Comparison of ENCODE assay signal across 19 mouse cellular contexts in genomic region chr10:96630110-96630509, GRCm38 (mm10). TPM values are rescaled to one million over a fixed set of nuclear protein-coding genes. Genes with fewer than 3 reads are reported as not detected.
DNase-seq lines count a peak whose midpoint lies in the region; ATAC-seq and TF ChIP-seq lines count a peak whose summit lies in the region.
"Had no signal": no experiment of that assay in that cellular context is flagged by ENCODE, and none has a peak within 500 bp of the region (broad histone marks: within the 10 kb centered on the region; RNA-seq: fewer than 3 reads in every experiment).

No protein-coding gene starts in this region.

- TF ChIP-seq POLR2A in cerebellum, adult 2 months (IDR thresholded peaks at IDR 0.05; ENCODE audit: borderline replicate concordance, insufficient read depth, low read length): no peak

- peaks cover 42% of the 10 kb centered on the region for H3K4me1 ChIP-seq in cerebellum, adult 2 months (ENCODE audit: control insufficient read depth, insufficient read depth, low read length)
- peaks cover 27% of the 10 kb centered on the region for H3K4me1 ChIP-seq in forebrain, embryonic 13.5 days

- DNase-seq in cerebellum, adult 2 months: peak in 1 of 2 experiments; percentile 52
- DNase-seq in cerebellum, postnatal 14 days: no peak
- peak; percentile 47 for DNase-seq in CD4-positive helper T cell, adult 2 months (ENCODE audit: low read depth, low spot score)
- peak; percentile 74 for DNase-seq in ZHBTc4 (ENCODE audit: low read depth, low spot score)
- DNase-seq in splenic B cell, adult 2 months (ENCODE audit: low read depth, low spot score): peak; percentile 44
- no peak for DNase-seq in layer of hippocampus, postnatal 10 days (ENCODE audit: low spot score in 2 of 2)
- DNase-seq: adrenal gland, postnatal 14 days; B cell, adult 2 months; cerebellum, adult 11-12 months; gastrocnemius, postnatal 10 days; heart, adult 18-20 months had no signal

- TF ChIP-seq CTCF in cerebellum, adult 2 months (IDR thresholded peaks at IDR 0.05; ENCODE audit: borderline replicate concordance, insufficient read depth, low read depth, low read length): no peak

- H3K9me3 ChIP-seq in forebrain, embryonic 13.5 days (replicated peaks): no peaks in the 10 kb centered on the region
- H3K9me3 ChIP-seq: embryonic facial prominence, embryonic 12.5 days; heart, embryonic 12.5 days; hindbrain, embryonic 10.5 days; hindbrain, embryonic 15.5 days had no signal

- H3K4me2 ChIP-seq in forebrain, embryonic 13.5 days: no peak overlapping the region
- H3K4me2 ChIP-seq: embryonic facial prominence, embryonic 12.5 days; heart, embryonic 12.5 days; hindbrain, embryonic 15.5 days had no signal

- no peak overlapping the region for H3K9ac ChIP-seq in forebrain, embryonic 13.5 days
- H3K9ac ChIP-seq: embryonic facial prominence, embryonic 12.5 days; heart, embryonic 12.5 days; hindbrain, embryonic 15.5 days had no signal

- 25% methylated on average over 5 of the region's 5 CpGs for WGBS in cerebellum, adult 2 months
- 90% methylated on average over 5 of the region's 5 CpGs for WGBS in forebrain, embryonic 13.5 days

- peak overlapping the region; percentile 53 for H3K4me3 ChIP-seq in cerebellum, adult 2 months (replicated peaks; ENCODE audit: insufficient read depth, low read depth, low read length)
- no peak overlapping the region for H3K4me3 ChIP-seq in forebrain, embryonic 13.5 days
- H3K4me3 ChIP-seq: embryonic facial prominence, embryonic 12.5 days; heart, embryonic 12.5 days; hindbrain, embryonic 10.5 days; hindbrain, embryonic 15.5 days had no signal

- ATAC-seq in forebrain, embryonic 13.5 days: no peak
- ATAC-seq: forebrain, embryonic 16.5 days; inflammation-experienced regulatory T-cells, adult 6 months; intestine, postnatal 0 days had no signal

- no peaks in the 10 kb centered on the region for H3K27me3 ChIP-seq in cerebellum, adult 2 months (ENCODE audit: control insufficient read depth, insufficient read depth, low read length)
- H3K27me3 ChIP-seq in splenic B cell, adult 2 months (ENCODE audit: control insufficient read depth, insufficient read depth, low read length, poor library complexity, severe bottlenecking): no peaks in the 10 kb centered on the region
- H3K27me3 ChIP-seq in forebrain, embryonic 13.5 days: no peaks in the 10 kb centered on the region
- H3K27me3 ChIP-seq: embryonic facial prominence, embryonic 12.5 days; heart, embryonic 12.5 days; hindbrain, embryonic 15.5 days had no signal

- H3K36me3 ChIP-seq in splenic B cell, adult 2 months (ENCODE audit: control insufficient read depth, insufficient read depth, low read length, poor library complexity, severe bottlenecking): peaks cover 5% of the 10 kb centered on the region
- H3K36me3 ChIP-seq in forebrain, embryonic 13.5 days (ENCODE audit: poor library complexity, severe bottlenecking): peaks cover 43% of the 10 kb centered on the region
- H3K36me3 ChIP-seq: hindbrain, embryonic 15.5 days had no signal

- H3K27ac ChIP-seq in cerebellum, adult 2 months (ENCODE audit: insufficient read depth, low read length): peak overlapping the region; percentile 93
- no peak overlapping the region for H3K27ac ChIP-seq in forebrain, embryonic 13.5 days
- H3K27ac ChIP-seq: embryonic facial prominence, embryonic 12.5 days; hindbrain, embryonic 10.5 days; hindbrain, embryonic 15.5 days had no signal

RNA-seq across cellular contexts. Expression of gene Btg1, which starts 13.3 kb away (rescaled TPM):
- polyA plus RNA-seq in cerebellum, adult 2 months (2012; rRNA removed): 72.7 and 87.6 TPM in 2 replicates
- 10 to 100 TPM; 38.1 to 44.5 TPM for total RNA-seq in layer of hippocampus, postnatal 10 days (2021)
- 52.9 and 55.0 TPM in 2 replicates for polyA plus RNA-seq in forebrain, embryonic 13.5 days (2015; fragmentation: Nextera tagmentation; extraction: Ambion mirVana)

Comparison
In these comparisons a context has a peak if more than half of its experiments do, and no peak if none do; other contexts are left out.
1. DNase-seq: peak in CD4-positive helper T cell, adult 2 months (single experiment), ZHBTc4 (single experiment) and splenic B cell, adult 2 months (single experiment); none in cerebellum, postnatal 14 days (0 of 2) and layer of hippocampus, postnatal 10 days (0 of 2).